Mouse (Mus musculus) cerebellum, adult 9-11 months (tissue): ENCODE measurements around the gene Prrg4.
"Not testable (repeated sequence)": the region's sequence is repeated elsewhere in the genome, so short reads cannot be mapped to it uniquely, and the experiment has no call there.

Experiments used
- DNase-seq: peaks from one replicate; pipeline ENCODE4 v3.0.0; 2022

The Prrg4 gene

GRCm38 (mm10) chr2:104849276-104849990, at the start of gene Prrg4:
Prrg4 (minus strand) TSS chr2:104849876.
- peak; percentile 10 for DNase-seq

GRCm38 (mm10) chr2:104887882-104888566, 38.3 kb upstream of the Prrg4 start:
- peak; percentile 45 for DNase-seq

DNA sequence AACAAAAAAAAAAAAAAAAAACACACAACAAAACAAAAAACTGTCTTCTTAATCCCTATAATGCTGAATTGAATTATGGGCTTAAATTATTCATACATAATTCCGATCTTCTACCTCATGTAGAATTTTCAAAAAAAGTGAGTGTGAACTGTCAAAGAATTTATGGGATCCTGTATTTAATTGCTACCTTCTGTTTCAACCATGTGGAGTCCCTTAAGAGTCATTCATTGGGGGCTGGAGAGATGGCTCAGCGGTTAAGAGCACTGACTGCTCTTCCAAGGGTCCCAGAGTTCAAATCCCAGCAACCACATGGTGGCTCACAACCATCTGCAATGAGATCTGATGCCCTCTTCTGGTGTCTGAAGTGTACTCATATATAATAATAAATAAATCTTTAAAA, 37.7 kb upstream of the Prrg4 start:
- not testable (repeated sequence) for DNase-seq

GRCm38 (mm10) chr2:104886109-104886508, 36.4 kb upstream of the Prrg4 start:
- DNase-seq = no peak

- no peak for DNase-seq
Measured at GRCm38 (mm10) chr2:104878794-104879193, 29.1 kb upstream of the Prrg4 start.

DNA sequence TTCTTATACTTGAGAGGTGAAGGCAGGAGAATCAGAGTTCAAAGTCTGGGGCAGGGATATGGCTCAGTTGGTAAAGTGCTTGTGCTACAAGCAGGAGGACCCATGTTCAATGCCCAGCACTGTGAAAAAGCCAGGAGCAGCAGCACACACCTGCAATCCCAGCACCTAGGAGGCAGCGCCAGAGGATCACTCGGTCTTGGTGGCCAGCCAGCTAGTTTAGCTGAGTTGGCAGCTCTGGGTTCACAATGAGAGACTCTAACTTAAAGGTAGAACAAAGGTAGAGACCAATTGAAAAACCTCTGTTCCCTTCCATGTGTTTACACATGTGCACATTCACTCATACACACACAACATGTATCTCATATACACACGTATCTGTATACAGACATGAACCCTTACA, 19.4 kb upstream of the Prrg4 start:
- DNase-seq = no peak

- no peak for DNase-seq
Measured at GRCm38 (mm10) chr2:104867282-104867855, 17.7 kb upstream of the Prrg4 start, which contains the start of gene Ccdc73. Ccdc73 (plus strand) TSS chr2:104867805.

GRCm38 (mm10) chr2:104864176-104864860, 14.6 kb upstream of the Prrg4 start:
- no peak for DNase-seq

GRCm38 (mm10) chr2:104860426-104860825, 10.8 kb upstream of the Prrg4 start:
- DNase-seq = no peak

DNA sequence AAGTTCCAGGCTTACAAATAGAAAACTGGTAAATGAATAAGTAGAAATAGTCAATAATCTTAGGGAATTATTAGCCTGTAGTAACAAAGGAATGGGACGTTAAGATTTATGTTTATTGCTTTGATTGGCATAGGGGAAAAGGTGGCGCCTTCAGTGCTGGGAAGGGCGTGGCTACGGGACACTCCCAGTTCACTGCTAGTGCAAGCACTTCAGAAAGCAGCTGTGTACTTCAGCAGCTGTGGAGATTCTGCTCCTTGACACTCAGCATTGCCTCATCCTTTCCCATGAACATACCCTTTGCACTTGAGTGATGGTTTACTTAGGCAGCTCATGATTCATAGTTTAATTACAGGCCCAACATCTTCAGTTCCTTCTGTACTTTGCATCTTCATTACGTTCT, 9.4 kb upstream of the Prrg4 start:
- no peak for DNase-seq

- DNase-seq = not testable (repeated sequence)
Measured at GRCm38 (mm10) chr2:104858083-104858482, 8.4 kb upstream of the Prrg4 start.

- DNase-seq = no peak
Measured at GRCm38 (mm10) chr2:104856218-104856617, 6.5 kb upstream of the Prrg4 start.

- no peak for DNase-seq
Measured at GRCm38 (mm10) chr2:104855732-104856131, 6.1 kb upstream of the Prrg4 start.

DNA sequence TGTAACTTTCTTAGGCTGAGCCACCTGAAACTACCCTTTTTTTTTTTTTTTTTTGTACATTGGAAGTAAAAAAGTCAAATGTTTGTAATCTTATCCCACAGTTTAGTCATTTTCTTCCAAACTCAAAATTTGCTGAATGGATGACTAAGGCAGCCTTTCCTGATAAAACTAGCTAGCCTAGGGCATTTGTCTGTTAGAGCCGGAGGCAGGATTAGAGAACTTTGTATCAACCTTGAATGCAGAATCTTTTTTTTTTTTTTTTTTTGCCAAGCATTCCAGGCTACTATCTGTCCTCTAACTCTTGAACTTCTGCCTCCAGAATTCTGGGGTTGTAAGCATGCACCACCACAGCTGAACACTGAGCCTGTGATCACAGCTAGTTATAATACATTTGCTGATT, 5.2 kb upstream of the Prrg4 start:
- DNase-seq = no peak

- no peak for DNase-seq
Measured at GRCm38 (mm10) chr2:104852546-104852945, 2.9 kb upstream of the Prrg4 start.

- DNase-seq = no peak
Measured at GRCm38 (mm10) chr2:104851686-104852085, 2.0 kb upstream of the Prrg4 start.

DNA sequence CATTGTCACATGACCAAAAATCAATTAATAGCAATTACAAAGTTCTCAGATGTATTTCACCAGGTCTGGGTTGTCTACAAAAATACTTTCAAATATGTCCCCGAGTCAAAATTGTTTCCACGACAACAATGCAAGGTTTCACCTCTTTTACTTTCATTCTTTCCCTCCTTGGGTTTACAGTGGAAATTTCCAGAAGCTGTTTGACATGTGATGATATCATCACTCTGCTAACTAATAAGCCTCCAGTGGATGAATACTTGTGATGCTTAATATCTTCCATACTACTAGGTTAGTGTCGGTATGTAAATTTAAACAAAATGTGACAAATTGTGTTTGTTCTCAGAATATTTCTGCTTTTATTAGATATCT, 299 bp upstream of the Prrg4 start:
- no peak for DNase-seq

DNA sequence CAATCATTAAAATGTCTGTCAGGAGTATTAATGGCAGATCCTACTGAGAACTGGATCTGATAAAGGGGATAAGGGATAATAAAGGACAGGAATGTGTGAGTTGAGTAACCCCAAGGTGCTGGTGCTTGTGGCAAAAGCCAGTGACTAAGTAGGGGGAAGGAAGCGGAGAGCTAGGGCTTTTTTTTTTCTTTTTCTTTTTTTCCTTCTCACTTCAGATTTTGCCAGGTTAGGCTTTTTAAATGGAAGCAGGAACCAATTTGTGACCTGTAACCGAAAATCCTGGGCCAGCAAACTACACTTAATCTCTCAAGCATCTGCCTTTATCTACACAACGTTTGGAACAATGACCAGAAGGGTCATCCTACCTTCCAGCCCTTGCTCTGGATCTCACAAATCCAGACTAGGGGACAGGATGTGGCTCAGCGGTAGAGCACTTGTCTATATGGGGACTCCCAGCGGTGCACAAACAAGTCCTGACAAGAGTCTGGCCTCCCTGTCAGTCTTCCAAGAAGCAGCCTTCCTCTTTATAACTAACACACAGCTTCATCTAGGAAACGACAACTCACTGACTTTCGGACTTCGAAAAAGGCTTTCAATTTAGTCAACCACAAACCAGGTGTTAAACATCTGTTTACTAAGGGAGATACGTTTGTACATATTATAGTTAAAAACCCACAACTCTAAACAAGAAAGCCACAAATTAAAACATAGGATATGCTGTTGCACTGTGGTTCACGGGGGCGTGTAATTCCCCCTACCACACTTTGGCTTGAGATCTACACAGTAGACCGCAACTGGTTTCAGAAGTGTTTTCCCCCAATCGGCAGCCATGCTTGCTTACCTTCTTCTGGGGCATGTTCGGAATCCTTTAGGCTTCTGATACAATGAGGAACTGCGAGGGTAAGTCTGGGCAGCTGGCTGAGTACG, 1.2 kb downstream of the Prrg4 start:
- no peak for DNase-seq

- no peak for DNase-seq
Measured at GRCm38 (mm10) chr2:104847645-104848044, 2.0 kb downstream of the Prrg4 start.

GRCm38 (mm10) chr2:104846638-104847414, 2.9 kb downstream of the Prrg4 start:
- DNase-seq = no peak

DNA sequence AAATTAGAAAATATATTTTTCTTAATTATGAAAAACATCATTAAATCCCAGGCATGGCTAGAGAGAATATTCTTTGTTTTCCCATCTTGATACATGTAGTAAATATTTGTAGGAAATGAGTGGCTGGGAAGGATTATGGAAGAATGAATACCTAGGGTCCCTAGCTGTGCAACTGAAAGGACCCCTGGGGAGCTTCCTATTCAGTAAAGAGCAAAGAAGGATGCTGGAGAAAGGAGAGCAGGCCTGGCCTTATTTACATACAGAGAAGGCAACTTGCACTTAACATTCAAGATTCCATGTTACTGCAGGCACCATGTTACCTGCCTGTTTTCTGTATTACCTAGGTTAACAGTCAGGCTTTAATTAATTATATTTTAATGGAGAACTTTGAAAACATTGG, 7.1 kb downstream of the Prrg4 start:
- no peak for DNase-seq

DNA sequence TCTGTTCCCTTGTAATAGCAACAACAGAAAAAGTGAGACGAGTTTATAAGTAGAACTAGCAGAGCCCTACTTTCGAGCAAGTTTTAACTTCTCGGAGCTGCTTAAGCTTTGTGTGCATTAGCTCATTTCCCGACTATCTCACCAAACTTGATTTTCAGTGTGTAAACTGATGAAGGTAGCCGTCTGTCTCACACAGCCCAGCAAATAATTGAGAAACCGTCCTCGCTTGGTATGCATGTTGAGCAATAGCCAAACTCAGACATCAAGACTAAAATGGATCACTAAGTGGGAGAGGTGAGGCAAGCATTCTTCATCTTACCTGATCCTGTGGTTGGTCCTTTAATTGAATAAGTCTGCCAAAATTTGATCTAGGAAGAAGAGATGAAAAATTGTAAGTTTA, 7.9 kb downstream of the Prrg4 start:
- DNase-seq = no peak
